Mouse (Mus musculus) liver, embryonic 11.5 days (tissue): ENCODE measurements around the gene Arhgap9. TPM values are rescaled to one million over a fixed set of nuclear protein-coding genes. Genes with fewer than 3 reads are reported as not detected.

Experiments used
- ATAC-seq: fragments of 200-750 bp; cut with Nextera tagmentation; replicated peaks from 2 replicates; pipeline ENCODE4 v1.8.0; 2017; ENCODE audit warnings: moderate number of reproducible peaks, mild to moderate bottlenecking, moderate TSS enrichment, moderate library complexity; ENCODE audit not compliant: low FRiP score
- DNase-seq: peaks from one replicate; pipeline ENCODE4 v3.0.0-alpha.2; 2017; ENCODE audit warnings: low spot score
- H3K27ac ChIP-seq: fragments of 300-500 bp; sonication (generic); 2 replicates; pipeline ENCODE4 v1.5.1; 2014; ENCODE audit warnings: mild to moderate bottlenecking, low read depth, low read length, control low read depth
- H3K27me3 ChIP-seq: fragments of 300-500 bp; sonication (generic); replicated peaks from 2 replicates; pipeline ENCODE4 v1.6.1; 2014; ENCODE audit warnings: low read length, mixed read lengths; ENCODE audit not compliant: control insufficient read depth, insufficient read depth
- H3K36me3 ChIP-seq: fragments of 300-500 bp; sonication (generic); 2 replicates; pipeline ENCODE4 v1.6.1; 2014; ENCODE audit warnings: mild to moderate bottlenecking, low read length, moderate library complexity, mixed read lengths; ENCODE audit not compliant: control insufficient read depth, insufficient read depth
- H3K4me1 ChIP-seq: fragments of 300-500 bp; sonication (generic); replicated peaks from 2 replicates; pipeline ENCODE4 v1.6.1; 2014; ENCODE audit warnings: low read length, mixed read lengths; ENCODE audit not compliant: control insufficient read depth, insufficient read depth
- H3K4me2 ChIP-seq: fragments of 300-500 bp; sonication (generic); 2 replicates; pipeline ENCODE4 v1.6.1; 2014; ENCODE audit warnings: mild to moderate bottlenecking, control low read depth, moderate library complexity
- H3K4me3 ChIP-seq: fragments of 300-500 bp; sonication (generic); 2 replicates; pipeline ENCODE4 v1.5.1; 2014; ENCODE audit warnings: low read depth, low read length, control low read depth
- H3K9ac ChIP-seq: fragments of 300-500 bp; sonication (generic); 2 replicates; pipeline ENCODE4 v1.6.1; 2014; ENCODE audit warnings: low read depth, low read length, control low read depth
- H3K9me3 ChIP-seq: fragments of 300-500 bp; sonication (generic); 2 replicates; pipeline ENCODE4 v1.6.1; 2016; ENCODE audit warnings: low read length, inconsistent platforms, mixed read lengths; ENCODE audit not compliant: control insufficient read depth
- WGBS: fragments of 180-500 bp; shearing (Covaris S2); extraction: QIAGEN DNeasy Blood & Tissue Kit; methylation state at CpG from one replicate; pipeline ENCODE4 v1.1.7; 2014; 5-methylcytosine and 5-hydroxymethylcytosine counted together
- polyA plus RNA-seq: library from polyadenylated mRNA; unstranded; fragments of >200 nt; fragmentation: Nextera tagmentation; extraction: Ambion mirVana; gene quantifications from 2 replicates; pipeline ENCODE4 v1.2.1, GENCODE M21; 2014

Arhgap9 gene
- polyA plus RNA-seq, 1 experiment from 2014 or later = 22.0 TPM

GRCm38 (mm10) chr10:127290307-127290929 is 31.3 kb upstream of the Arhgap9 start:
- 0% methylated on average over 46 of the region's 47 CpGs for whole genome bisulfite sequencing
- Histone ChIP-seq H3K9ac (peak overlapping the region; percentile 90), H3K27ac (peak overlapping the region; percentile 99), H3K4me2 (peak overlapping the region; percentile 98), H3K36me3 (peaks cover 40% of the 10 kb centered on the region), H3K4me1 (peaks cover 51% of the 10 kb centered on the region), H3K4me3 (peak overlapping the region; percentile 86), H3K27me3 (no peaks in the 10 kb centered on the region), H3K9me3 (no peaks in the 10 kb centered on the region)
- DNase-seq (peak; percentile 100), ATAC-seq (peak; percentile 84)

- H3K9me3 ChIP-seq = no peaks in the 10 kb centered on the region
- peak overlapping the region; percentile 98 for H3K4me2 ChIP-seq
- H3K4me1 ChIP-seq = peaks cover 45% of the 10 kb centered on the region
- peaks cover 40% of the 10 kb centered on the region for H3K36me3 ChIP-seq
- H3K9ac ChIP-seq = peak overlapping the region; percentile 90
- WGBS = 4% methylated on average over 19 of the region's 19 CpGs
- H3K27ac ChIP-seq = peak overlapping the region; percentile 99
- peak; percentile 85 for DNase-seq
- peak; percentile 35 for ATAC-seq
- peak overlapping the region; percentile 86 for H3K4me3 ChIP-seq
- no peaks in the 10 kb centered on the region for H3K27me3 ChIP-seq
These were observed 30.6 kb upstream of the Arhgap9 start for GRCm38 (mm10) chr10:127290930-127291880.

- Histone ChIP-seq H3K36me3 (peaks cover 38% of the 10 kb centered on the region), H3K4me2 (peak overlapping the region; percentile 98), H3K27me3 (no peaks in the 10 kb centered on the region), H3K9ac (peak overlapping the region; percentile 90), H3K4me1 (peaks cover 37% of the 10 kb centered on the region), H3K4me3 (peak overlapping the region; percentile 86), H3K9me3 (no peaks in the 10 kb centered on the region), H3K27ac (peak overlapping the region; percentile 99)
- DNase-seq (no peak), ATAC-seq (peak; percentile 59)
- WGBS = 15% methylated on average over 5 of the region's 5 CpGs
These were observed 29.7 kb upstream of the Arhgap9 start for GRCm38 (mm10) chr10:127291881-127292638.

- Histone ChIP-seq H3K27me3 (no peaks in the 10 kb centered on the region), H3K4me2 (peak overlapping the region; percentile 98), H3K9me3 (no peaks in the 10 kb centered on the region), H3K9ac (peak overlapping the region; percentile 49), H3K36me3 (peaks cover 44% of the 10 kb centered on the region), H3K4me1 (peaks cover 28% of the 10 kb centered on the region), H3K27ac (peak overlapping the region; percentile 99), H3K4me3 (peak overlapping the region; percentile 86)
- DNase-seq (no peak), ATAC-seq (no peak)
- 80% methylated on average over 6 of the region's 6 CpGs for WGBS
These were observed 28.7 kb upstream of the Arhgap9 start for GRCm38 (mm10) chr10:127292987-127293538.

- H3K9me3 ChIP-seq = no peaks in the 10 kb centered on the region
- peaks cover 28% of the 10 kb centered on the region for H3K4me1 ChIP-seq
- H3K27me3 ChIP-seq = no peaks in the 10 kb centered on the region
- WGBS = 90% methylated on average over 3 of the region's 3 CpGs
- H3K4me3 ChIP-seq = no peak overlapping the region; the same call in 1 of the 2 replicates
- H3K36me3 ChIP-seq = peaks cover 45% of the 10 kb centered on the region
- H3K9ac ChIP-seq = no peak overlapping the region
- H3K27ac ChIP-seq = peak overlapping the region; percentile 99; the same call in 1 of the 2 replicates
- ATAC-seq (no peak), DNase-seq (no peak)
- no peak overlapping the region; the same call in 1 of the 2 replicates for H3K4me2 ChIP-seq
These were observed 28.1 kb upstream of the Arhgap9 start for GRCm38 (mm10) chr10:127293590-127294113.

GRCm38 (mm10) chr10:127294895-127295510 is 26.8 kb upstream of the Arhgap9 start:
- H3K9me3 ChIP-seq = no peaks in the 10 kb centered on the region
- ATAC-seq = no peak
- no peak overlapping the region for H3K4me3 ChIP-seq
- peaks cover 19% of the 10 kb centered on the region for H3K4me1 ChIP-seq
- no peak overlapping the region for H3K4me2 ChIP-seq
- H3K36me3 ChIP-seq = peaks cover 56% of the 10 kb centered on the region
- H3K27me3 ChIP-seq = no peaks in the 10 kb centered on the region
- H3K9ac ChIP-seq = no peak overlapping the region
- no peak for DNase-seq
- no peak overlapping the region for H3K27ac ChIP-seq
- WGBS = 90% methylated on average over 10 of the region's 10 CpGs

- Histone ChIP-seq H3K4me3 (no peak overlapping the region), H3K4me1 (peaks cover 19% of the 10 kb centered on the region), H3K9ac (no peak overlapping the region), H3K36me3 (peaks cover 62% of the 10 kb centered on the region), H3K27me3 (no peaks in the 10 kb centered on the region), H3K9me3 (no peaks in the 10 kb centered on the region), H3K27ac (no peak overlapping the region), H3K4me2 (no peak overlapping the region)
- WGBS = 88% methylated on average over 24 of the region's 24 CpGs
- no peak for ATAC-seq
- DNase-seq = no peak
These were observed 25.6 kb upstream of the Arhgap9 start for GRCm38 (mm10) chr10:127295986-127296794.
